Mouse (Mus musculus) MEL (cell line): ENCODE measurements at regions not wholly inside any gene's neighbourhood (a gene's known extent, or its start where the extent isn't known, plus 50 kb on each side); places are given as distances from the start of the nearest gene placed in this dataset.

Source experiments
- CTCF ChIP-seq, 3 experiments: IDR thresholded peaks in 2 of 3; conservative IDR thresholded peaks in 1 of 3; 2 replicates each; pipeline ENCODE4 v1.5.1; 2011 to 2012; ENCODE audit warnings: low read length in 3 of 3, low read depth in 2 of 3, mild to moderate bottlenecking in 2 of 3, improper control_type of control experiment in 1 of 3, inconsistent platforms in 1 of 3, mixed read lengths in 1 of 3, moderate library complexity in 1 of 3; ENCODE audit not compliant: control insufficient read depth in 1 of 3, insufficient read depth in 1 of 3, poor library complexity in 1 of 3, severe bottlenecking in 1 of 3
- ELF1 ChIP-seq: IDR thresholded peaks from 2 replicates; pipeline ENCODE4 v1.6.1; 2014; ENCODE audit warnings: low read depth, mild to moderate bottlenecking, inconsistent platforms, low read length, improper control_type of control experiment, moderate library complexity
- HCFC1 ChIP-seq: IDR thresholded peaks from 2 replicates; pipeline ENCODE4 v1.6.1; 2012; ENCODE audit warnings: low read depth, mild to moderate bottlenecking, inconsistent platforms, low read length, improper control_type of control experiment, moderate library complexity
- JUND ChIP-seq: IDR thresholded peaks from 2 replicates; pipeline ENCODE4 v1.6.1; 2011; ENCODE audit warnings: low read depth, mild to moderate bottlenecking, improper control_type of control experiment, low read length
- KAT2A ChIP-seq: conservative IDR thresholded peaks from 2 replicates; pipeline ENCODE4 v1.6.1; 2012; ENCODE audit warnings: low read depth, low read length, improper control_type of control experiment, inconsistent platforms
- MAFK ChIP-seq: IDR thresholded peaks from 2 replicates; pipeline ENCODE4 v1.6.1; 2011; ENCODE audit warnings: low read depth, mild to moderate bottlenecking, low read length, improper control_type of control experiment, borderline replicate concordance
- NRF1 ChIP-seq: IDR thresholded peaks from 2 replicates; pipeline ENCODE4 v1.6.1; 2014; ENCODE audit warnings: low read depth, mild to moderate bottlenecking, inconsistent platforms, low read length, improper control_type of control experiment, moderate library complexity; ENCODE audit not compliant: poor library complexity, insufficient read depth, severe bottlenecking
- POLR2A ChIP-seq, 2 experiments: IDR thresholded peaks; 2 replicates each; pipeline ENCODE4 v1.6.1; 2011 to 2012; ENCODE audit warnings: low read length in 2 of 2, mild to moderate bottlenecking in 2 of 2, control low read depth in 1 of 2, improper control_type of control experiment in 1 of 2, low read depth in 1 of 2, moderate library complexity in 1 of 2; ENCODE audit not compliant: control insufficient read depth in 1 of 2, insufficient read depth in 1 of 2, poor library complexity in 1 of 2
- TBP ChIP-seq: IDR thresholded peaks from 2 replicates; pipeline ENCODE4 v1.8.0; 2011; ENCODE audit warnings: low read depth, low read length, improper control_type of control experiment

DNA sequence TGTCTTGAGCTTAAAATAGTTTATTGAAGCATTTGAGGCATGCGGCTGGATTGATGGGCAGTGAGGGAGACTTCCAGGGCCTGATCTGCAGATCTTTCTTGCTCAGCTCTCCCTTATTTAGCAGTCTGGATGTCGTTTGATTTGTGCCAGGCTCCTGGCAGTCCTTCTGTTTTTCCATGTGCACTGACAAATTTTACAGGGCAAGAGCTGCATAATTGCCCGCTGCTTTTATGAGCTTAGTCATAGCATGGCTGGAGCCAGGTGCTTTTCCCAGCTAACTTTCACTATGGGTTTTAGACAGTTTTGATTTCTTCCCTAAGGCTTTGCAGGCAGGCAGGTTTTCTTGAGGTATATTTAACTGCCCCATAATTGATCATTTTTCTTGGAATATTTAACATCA lies 1086.5 kb downstream of the A830018L16Rik start:
- TF ChIP-seq CTCF (IDR thresholded peaks at IDR 0.05 in 2 of 3, conservative IDR thresholded peaks at IDR 0.05 in 1 of 3; ENCODE audit: control insufficient read depth in 1 of 3, insufficient read depth in 1 of 3, low read depth in 2 of 3, low read length in 3 of 3, poor library complexity in 1 of 3, severe bottlenecking in 1 of 3) (no peak), HCFC1 (no peak), ELF1 (no peak), MAFK (no peak), TBP (no peak), POLR2A (IDR thresholded peaks at IDR 0.05; ENCODE audit: control insufficient read depth in 1 of 2, insufficient read depth in 1 of 2, low read depth in 1 of 2, low read length in 2 of 2, poor library complexity in 1 of 2) (no peak), NRF1 (no peak), JUND (no peak), KAT2A (no peak)
